Mouse (Mus musculus): ENCODE results near the gene Zmynd12.

DNA sequence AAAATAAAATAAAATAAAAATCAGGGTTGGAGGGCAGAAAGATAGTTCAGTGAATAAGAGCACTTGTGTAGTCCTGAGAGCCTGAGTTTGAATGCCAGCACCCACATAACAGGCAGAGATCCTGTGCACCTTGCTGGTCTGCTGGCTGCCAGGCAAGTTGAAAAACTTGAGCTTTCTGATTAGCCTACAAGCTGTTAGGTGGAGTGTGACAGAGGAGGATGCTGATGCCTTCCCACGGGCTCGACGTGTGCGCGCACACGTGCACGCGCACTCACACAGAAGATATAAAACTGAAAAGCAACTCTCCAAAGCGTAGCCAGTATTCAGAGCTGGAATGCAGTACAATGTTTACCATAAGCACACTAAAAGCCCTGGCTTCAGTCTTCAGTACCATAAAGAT is 49.9 kb downstream of the Zmynd12 start:
- TF ChIP-seq CTCF (IDR thresholded peaks at IDR 0.05; ENCODE audit: borderline replicate concordance, extremely low read depth, insufficient read depth, insufficient read length) (no peak), POLR2A (IDR thresholded peaks at IDR 0.05; ENCODE audit: borderline replicate concordance, extremely low read depth, insufficient read depth, insufficient read length, poor library complexity, severe bottlenecking) (no peak)

Measured in brain, embryonic 14.5 days (tissue).